Mouse (Mus musculus) liver, embryonic 14.5 days (tissue): ENCODE results near the gene Ltbp1. TPM values are rescaled to one million over a fixed set of nuclear protein-coding genes. Genes with fewer than 3 reads are reported as not detected.

Experiments used
- ATAC-seq: fragments of 200-750 bp; cut with Nextera tagmentation; 2 replicates; pipeline ENCODE4 v1.8.0; 2017; ENCODE audit warnings: moderate number of reproducible peaks, mild to moderate bottlenecking, moderate library complexity; ENCODE audit not compliant: insufficient read depth
- DNase-seq, 3 experiments: peaks; one replicate each; pipeline ENCODE4 v3.0.0-alpha.2; 2012 to 2013; ENCODE audit warnings: low read depth in 3 of 3, low spot score in 3 of 3
- H3K27ac ChIP-seq: fragments of 300-500 bp; sonication (generic); 2 replicates; pipeline ENCODE4 v1.5.1; 2014; ENCODE audit warnings: moderate library complexity, mild to moderate bottlenecking, control low read depth, inconsistent platforms
- H3K27me3 ChIP-seq: fragments of 300-500 bp; sonication (generic); 2 replicates; pipeline ENCODE4 v1.6.1; 2014; ENCODE audit warnings: mild to moderate bottlenecking, low read length, moderate library complexity; ENCODE audit not compliant: control insufficient read depth, insufficient read depth
- H3K36me3 ChIP-seq: fragments of 300-500 bp; sonication (generic); replicated peaks from 2 replicates; pipeline ENCODE4 v1.6.1; 2014; ENCODE audit warnings: low read depth; ENCODE audit not compliant: control insufficient read depth, insufficient read depth
- H3K4me1 ChIP-seq, 2 experiments: fragments of 200-500 bp in 1 of 2; fragments of 300-500 bp in 1 of 2; sonication (generic) in 1 of 2; replicated peaks; 2 replicates each; pipeline ENCODE4 v1.6.1; 2012 to 2014; ENCODE audit warnings: antibody characterized with exemption in 1 of 2, inconsistent platforms in 1 of 2, low read length in 1 of 2; ENCODE audit not compliant: control insufficient read depth in 2 of 2, insufficient read depth in 2 of 2
- H3K4me2 ChIP-seq: fragments of 300-500 bp; sonication (generic); 2 replicates; pipeline ENCODE4 v1.6.1; 2014; ENCODE audit warnings: low read depth, mild to moderate bottlenecking, control low read depth, moderate library complexity
- H3K4me3 ChIP-seq, 2 experiments: fragments of 200-500 bp in 1 of 2; fragments of 300-500 bp in 1 of 2; sonication (generic) in 1 of 2; 2 replicates each; pipeline ENCODE4 v1.5.1; 2012 to 2014; ENCODE audit warnings: low read depth in 2 of 2, low read length in 2 of 2, mild to moderate bottlenecking in 2 of 2, control low read depth in 1 of 2, inconsistent platforms in 1 of 2, moderate library complexity in 1 of 2; ENCODE audit not compliant: insufficient read depth in 1 of 2
- H3K9ac ChIP-seq: fragments of 300-500 bp; sonication (generic); replicated peaks from 2 replicates; pipeline ENCODE4 v1.6.1; 2014; ENCODE audit warnings: mild to moderate bottlenecking, control low read depth, moderate library complexity
- H3K9me3 ChIP-seq: fragments of 300-500 bp; sonication (generic); 2 replicates; pipeline ENCODE4 v1.6.1; 2016; ENCODE audit warnings: low read length, mixed read lengths; ENCODE audit not compliant: control insufficient read depth
- CTCF ChIP-seq: IDR thresholded peaks from 2 replicates; pipeline ENCODE4 v1.5.1; 2016; ENCODE audit warnings: antibody characterized with exemption, low read depth, control low read depth
- EP300 ChIP-seq: IDR thresholded peaks from 2 replicates; pipeline ENCODE4 v1.6.1; 2016; ENCODE audit warnings: antibody characterized with exemption, low read depth
- WGBS: fragments of 180-500 bp; shearing (Covaris S2); extraction: QIAGEN DNeasy Blood & Tissue Kit; methylation state at CpG from one replicate; pipeline ENCODE4 v1.1.7; 2014; ENCODE audit not compliant: insufficient replicate concordance; 5-methylcytosine and 5-hydroxymethylcytosine counted together
- polyA plus RNA-seq, 2 experiments: library from polyadenylated mRNA; depleted of rRNA in 1 of 2; stranded (reverse) in 1 of 2; unstranded in 1 of 2; fragments of >200 nt; fragmentation: Nextera tagmentation in 1 of 2; extraction: Ambion mirVana in 1 of 2; gene quantifications; 2 replicates each; pipeline versions ENCODE4 v1.2.1 to v1.2.3; 2012 to 2014

The Ltbp1 gene
- polyA plus RNA-seq, 2 experiments = 1.9 to 2.2 TPM

GRCm38 (mm10) chr17:75268506-75268905 is 263.1 kb downstream of the Ltbp1 start:
- no peaks in the 10 kb centered on the region for H3K36me3 ChIP-seq
- no peak overlapping the region for H3K4me2 ChIP-seq
- TF ChIP-seq CTCF (no peak), EP300 (no peak)
- H3K4me1 ChIP-seq = no peaks in the 10 kb centered on the region
- no peak overlapping the region for H3K4me3 ChIP-seq
- H3K27ac ChIP-seq = no peak overlapping the region
- 58% methylated on average over 4 of the region's 4 CpGs for WGBS
- no peak overlapping the region for H3K9ac ChIP-seq
- no peak for DNase-seq
- H3K27me3 ChIP-seq = no peaks in the 10 kb centered on the region
- H3K9me3 ChIP-seq = no peaks in the 10 kb centered on the region
- ATAC-seq = no peak

GRCm38 (mm10) chr17:75272446-75272845 is 267.1 kb downstream of the Ltbp1 start:
- Histone ChIP-seq H3K27ac (no peak overlapping the region), H3K4me1 (no peaks in the 10 kb centered on the region), H3K9ac (no peak overlapping the region), H3K9me3 (no peaks in the 10 kb centered on the region), H3K4me2 (no peak overlapping the region), H3K27me3 (no peaks in the 10 kb centered on the region), H3K4me3 (no peak overlapping the region), H3K36me3 (no peaks in the 10 kb centered on the region)
- ATAC-seq (no peak), DNase-seq (no peak)
- WGBS = 50% methylated on average over 3 of the region's 3 CpGs
- TF ChIP-seq CTCF = no peak
- TF ChIP-seq EP300 = no peak

- WGBS = 56% methylated on average over 1 of the region's 1 CpGs
- Histone ChIP-seq H3K27ac (no peak overlapping the region), H3K9ac (no peak overlapping the region), H3K4me1 (no peaks in the 10 kb centered on the region), H3K4me3 (no peak overlapping the region), H3K27me3 (no peaks in the 10 kb centered on the region), H3K4me2 (no peak overlapping the region), H3K36me3 (no peaks in the 10 kb centered on the region), H3K9me3 (no peaks in the 10 kb centered on the region)
- ATAC-seq (no peak), DNase-seq (no peak)
- no peak for TF ChIP-seq EP300
- no peak for TF ChIP-seq CTCF
These were observed 267.9 kb downstream of the Ltbp1 start for GRCm38 (mm10) chr17:75273272-75273671.

GRCm38 (mm10) chr17:75275302-75275701 is 269.9 kb downstream of the Ltbp1 start:
- H3K27ac ChIP-seq = no peak overlapping the region
- no peak for ATAC-seq
- no peak overlapping the region for H3K4me3 ChIP-seq
- H3K36me3 ChIP-seq = no peaks in the 10 kb centered on the region
- no peak overlapping the region for H3K4me2 ChIP-seq
- no peaks in the 10 kb centered on the region for H3K27me3 ChIP-seq
- no peak overlapping the region for H3K9ac ChIP-seq
- TF ChIP-seq EP300 (no peak), CTCF (no peak)
- 70% methylated on average over 6 of the region's 6 CpGs for WGBS
- no peaks in the 10 kb centered on the region for H3K4me1 ChIP-seq
- no peaks in the 10 kb centered on the region for H3K9me3 ChIP-seq
- DNase-seq = no peak

- H3K9ac ChIP-seq = no peak overlapping the region
- no peaks in the 10 kb centered on the region for H3K36me3 ChIP-seq
- no peak overlapping the region for H3K4me3 ChIP-seq
- H3K4me2 ChIP-seq = no peak overlapping the region
- DNase-seq (no peak), ATAC-seq (no peak)
- H3K27ac ChIP-seq = no peak overlapping the region
- TF ChIP-seq CTCF = no peak
- no peak for TF ChIP-seq EP300
- no peaks in the 10 kb centered on the region for H3K9me3 ChIP-seq
- WGBS = 58% methylated on average over 1 of the region's 1 CpGs
- H3K27me3 ChIP-seq = no peaks in the 10 kb centered on the region
- no peaks in the 10 kb centered on the region for H3K4me1 ChIP-seq
These were observed 272.7 kb downstream of the Ltbp1 start for GRCm38 (mm10) chr17:75278106-75278505.
